Mouse (Mus musculus) neural tube, embryonic 13.5 days (tissue): Measurements from ENCODE around the gene Selenom. TPM values are rescaled to one million over a fixed set of nuclear protein-coding genes. Genes with fewer than 3 reads are reported as not detected.
A peak's percentile ranks its signal among the peaks of the same experiment; 100 is the strongest.

Experiments used
- ATAC-seq: fragments of 200-750 bp; cut with Nextera tagmentation; 2 replicates; pipeline ENCODE4 v1.8.0; 2017; ENCODE audit warnings: low read depth, mild to moderate bottlenecking, moderate TSS enrichment, moderate library complexity
- H3K27ac ChIP-seq: fragments of 300-500 bp; sonication (generic); replicated peaks from 2 replicates; pipeline ENCODE4 v1.5.1; 2015; ENCODE audit warnings: moderate library complexity, mild to moderate bottlenecking, inconsistent platforms
- H3K27me3 ChIP-seq: fragments of 300-500 bp; sonication (generic); 2 replicates; pipeline ENCODE4 v1.6.1; 2015; ENCODE audit warnings: mild to moderate bottlenecking, inconsistent platforms
- H3K36me3 ChIP-seq: fragments of 300-500 bp; sonication (generic); 2 replicates; pipeline ENCODE4 v1.6.1; 2015; ENCODE audit warnings: mild to moderate bottlenecking, inconsistent platforms
- H3K4me1 ChIP-seq: fragments of 300-500 bp; sonication (generic); replicated peaks from 2 replicates; pipeline ENCODE4 v1.6.1; 2015; ENCODE audit warnings: inconsistent platforms
- H3K4me2 ChIP-seq: fragments of 300-500 bp; sonication (generic); 2 replicates; pipeline ENCODE4 v1.6.1; 2015; ENCODE audit warnings: inconsistent platforms, mild to moderate bottlenecking, moderate library complexity
- H3K4me3 ChIP-seq: fragments of 300-500 bp; sonication (generic); 2 replicates; pipeline ENCODE4 v1.5.1; 2015; ENCODE audit warnings: mild to moderate bottlenecking, inconsistent platforms
- H3K9ac ChIP-seq: fragments of 300-500 bp; sonication (generic); 2 replicates; pipeline ENCODE4 v1.6.1; 2015; ENCODE audit warnings: moderate library complexity, mild to moderate bottlenecking, inconsistent platforms
- H3K9me3 ChIP-seq: fragments of 300-500 bp; sonication (generic); 2 replicates; pipeline ENCODE4 v1.6.1; 2016; ENCODE audit warnings: inconsistent platforms
- WGBS: fragments of 180-500 bp; shearing (Covaris S2); methylation state at CpG from one replicate; pipeline ENCODE4 v1.1.7; 2015; 5-methylcytosine and 5-hydroxymethylcytosine counted together
- polyA plus RNA-seq: library from polyadenylated mRNA; unstranded; fragments of >200 nt; fragmentation: Nextera tagmentation; extraction: Ambion mirVana; gene quantifications from 2 replicates; pipeline ENCODE4 v1.2.1, GENCODE M21; 2015

The Selenom gene
- polyA plus RNA-seq, 1 experiment from 2014 or later: 83.6 TPM

GRCm38 (mm10) chr11:3545531-3546241 lies 31.2 kb downstream of the Selenom start:
- 19% methylated on average over 9 of the region's 9 CpGs for WGBS
- Histone ChIP-seq H3K27ac (0 out of 2 replicates have a peak overlapping the region, but pooled peaks have one; percentile 3), H3K9me3 (peaks cover 3% of the 10 kb centered on the region; the same call in 1 of the 2 replicates), H3K36me3 (no peaks in the 10 kb centered on the region), H3K4me3 (no peak overlapping the region), H3K4me2 (no peak overlapping the region), H3K4me1 (peaks cover 8% of the 10 kb centered on the region; the same call in 1 of the 2 replicates), H3K27me3 (no peaks in the 10 kb centered on the region), H3K9ac (no peak overlapping the region)
- no peak for ATAC-seq

GRCm38 (mm10) chr11:3546242-3546562 lies 31.7 kb downstream of the Selenom start:
- no peak for ATAC-seq
- no peak overlapping the region for H3K4me2 ChIP-seq
- H3K27ac ChIP-seq: 0 out of 2 replicates have a peak overlapping the region, but pooled peaks have one; percentile 3
- no peak overlapping the region for H3K9ac ChIP-seq
- H3K4me3 ChIP-seq: no peak overlapping the region
- 19% methylated on average over 1 of the region's 1 CpGs for WGBS
- no peaks in the 10 kb centered on the region for H3K36me3 ChIP-seq
- H3K9me3 ChIP-seq: peaks cover 3% of the 10 kb centered on the region; the same call in 1 of the 2 replicates
- peaks cover 8% of the 10 kb centered on the region; the same call in 1 of the 2 replicates for H3K4me1 ChIP-seq
- H3K27me3 ChIP-seq: no peaks in the 10 kb centered on the region

- Histone ChIP-seq H3K27me3 (no peaks in the 10 kb centered on the region), H3K4me2 (no peak overlapping the region), H3K9me3 (peaks cover 3% of the 10 kb centered on the region; the same call in 1 of the 2 replicates), H3K4me1 (peaks cover 8% of the 10 kb centered on the region; the same call in 1 of the 2 replicates), H3K27ac (no peak overlapping the region), H3K36me3 (no peaks in the 10 kb centered on the region), H3K4me3 (no peak overlapping the region), H3K9ac (no peak overlapping the region)
- ATAC-seq: no peak
- 87% methylated on average over 2 of the region's 2 CpGs for WGBS
These were observed 32.6 kb downstream of the Selenom start for GRCm38 (mm10) chr11:3547047-3547446.

- peaks cover 3% of the 10 kb centered on the region; the same call in 1 of the 2 replicates for H3K9me3 ChIP-seq
- H3K4me2 ChIP-seq: no peak overlapping the region
- no peak for ATAC-seq
- no peaks in the 10 kb centered on the region for H3K36me3 ChIP-seq
- H3K4me3 ChIP-seq: no peak overlapping the region
- H3K4me1 ChIP-seq: peaks cover 8% of the 10 kb centered on the region; the same call in 1 of the 2 replicates
- H3K9ac ChIP-seq: no peak overlapping the region
- WGBS: 37% methylated on average over 6 of the region's 6 CpGs
- no peaks in the 10 kb centered on the region for H3K27me3 ChIP-seq
- no peak overlapping the region for H3K27ac ChIP-seq
These were observed 33.5 kb downstream of the Selenom start for GRCm38 (mm10) chr11:3547969-3548368.

- ATAC-seq: no peak
- WGBS: 75% methylated on average over 3 of the region's 3 CpGs
These were observed 34.2 kb downstream of the Selenom start for GRCm38 (mm10) chr11:3548564-3549295.

GRCm38 (mm10) chr11:3549791-3550190 lies 35.3 kb downstream of the Selenom start:
- 86% methylated on average over 5 of the region's 5 CpGs for WGBS
- Histone ChIP-seq H3K9me3 (no peaks in the 10 kb centered on the region), H3K27me3 (no peaks in the 10 kb centered on the region), H3K4me2 (no peak overlapping the region), H3K4me3 (no peak overlapping the region), H3K36me3 (no peaks in the 10 kb centered on the region), H3K27ac (no peak overlapping the region), H3K4me1 (peaks cover 8% of the 10 kb centered on the region; the same call in 1 of the 2 replicates), H3K9ac (no peak overlapping the region)
- no peak for ATAC-seq

More at GRCm38 (mm10) chr11:3548564-3549295, 34.2 kb downstream of the Selenom start:
- Histone ChIP-seq H3K4me1 (peaks cover 8% of the 10 kb centered on the region; the same call in 1 of the 2 replicates), H3K27me3 (no peaks in the 10 kb centered on the region), H3K27ac (no peak overlapping the region), H3K9me3 (peaks cover 3% of the 10 kb centered on the region; the same call in 1 of the 2 replicates), H3K9ac (no peak overlapping the region), H3K4me3 (no peak overlapping the region), H3K4me2 (no peak overlapping the region), H3K36me3 (no peaks in the 10 kb centered on the region)

GRCm38 (mm10) chr11:3554976-3555375 lies 40.5 kb downstream of the Selenom start:
- Histone ChIP-seq H3K4me2 (no peak overlapping the region), H3K27ac (no peak overlapping the region), H3K36me3 (no peaks in the 10 kb centered on the region), H3K4me3 (no peak overlapping the region), H3K9ac (no peak overlapping the region), H3K27me3 (no peaks in the 10 kb centered on the region), H3K4me1 (no peaks in the 10 kb centered on the region), H3K9me3 (no peaks in the 10 kb centered on the region)
- no peak for ATAC-seq
- WGBS: 89% methylated on average over 4 of the region's 4 CpGs

- Histone ChIP-seq H3K9ac (no peak overlapping the region), H3K4me1 (no peaks in the 10 kb centered on the region), H3K4me2 (no peak overlapping the region), H3K36me3 (no peaks in the 10 kb centered on the region), H3K27ac (no peak overlapping the region), H3K4me3 (no peak overlapping the region), H3K9me3 (no peaks in the 10 kb centered on the region), H3K27me3 (no peaks in the 10 kb centered on the region)
- WGBS: 83% methylated on average over 3 of the region's 3 CpGs
- no peak for ATAC-seq
These were observed 43.4 kb downstream of the Selenom start for GRCm38 (mm10) chr11:3557852-3558251.

- H3K4me1 ChIP-seq: no peaks in the 10 kb centered on the region
- ATAC-seq: no peak
- H3K27me3 ChIP-seq: no peaks in the 10 kb centered on the region
- H3K27ac ChIP-seq: no peak overlapping the region
- H3K36me3 ChIP-seq: no peaks in the 10 kb centered on the region
- no peak overlapping the region for H3K4me3 ChIP-seq
- no peaks in the 10 kb centered on the region for H3K9me3 ChIP-seq
- H3K9ac ChIP-seq: no peak overlapping the region
- no peak overlapping the region for H3K4me2 ChIP-seq
- 81% methylated on average over 5 of the region's 5 CpGs for WGBS
These were observed 45.7 kb downstream of the Selenom start for GRCm38 (mm10) chr11:3560202-3560601.

GRCm38 (mm10) chr11:3563853-3564252 lies 49.4 kb downstream of the Selenom start:
- H3K4me1 ChIP-seq: no peaks in the 10 kb centered on the region
- no peaks in the 10 kb centered on the region for H3K36me3 ChIP-seq
- no peak overlapping the region for H3K9ac ChIP-seq
- no peaks in the 10 kb centered on the region for H3K27me3 ChIP-seq
- H3K4me2 ChIP-seq: no peak overlapping the region
- no peak overlapping the region for H3K27ac ChIP-seq
- no peak overlapping the region for H3K4me3 ChIP-seq
- WGBS: 91% methylated on average over 6 of the region's 6 CpGs
- H3K9me3 ChIP-seq: no peaks in the 10 kb centered on the region
- no peak for ATAC-seq

GRCm38 (mm10) chr11:3564451-3564850 lies 50.0 kb downstream of the Selenom start:
- Histone ChIP-seq H3K9ac (no peak overlapping the region), H3K27ac (peak overlapping the region; percentile 38; the same call in 1 of the 2 replicates), H3K4me2 (no peak overlapping the region), H3K4me1 (no peaks in the 10 kb centered on the region), H3K36me3 (no peaks in the 10 kb centered on the region), H3K4me3 (no peak overlapping the region), H3K9me3 (no peaks in the 10 kb centered on the region), H3K27me3 (no peaks in the 10 kb centered on the region)
- 64% methylated on average over 7 of the region's 7 CpGs for WGBS
- no peak for ATAC-seq

GRCm38 (mm10) chr11:3566018-3566417 lies 51.5 kb downstream of the Selenom start:
- Histone ChIP-seq H3K36me3 (no peaks in the 10 kb centered on the region), H3K9ac (no peak overlapping the region), H3K27me3 (no peaks in the 10 kb centered on the region), H3K4me1 (no peaks in the 10 kb centered on the region), H3K4me2 (no peak overlapping the region), H3K4me3 (no peak overlapping the region), H3K9me3 (no peaks in the 10 kb centered on the region), H3K27ac (no peak overlapping the region)
- no peak for ATAC-seq
- WGBS: 84% methylated on average over 4 of the region's 4 CpGs
